Mouse (Mus musculus) forebrain, embryonic 11.5 days (tissue): Measurements from ENCODE around the gene Eef2. TPM values are rescaled to one million over a fixed set of nuclear protein-coding genes. Genes with fewer than 3 reads are reported as not detected.

ENCODE experiments used
- ATAC-seq: fragments of 200-750 bp; cut with Nextera tagmentation; replicated peaks from 2 replicates; pipeline ENCODE4 v1.8.0; 2017; ENCODE audit warnings: moderate TSS enrichment; ENCODE audit not compliant: low FRiP score
- DNase-seq: peaks from one replicate; pipeline ENCODE4 v3.0.0-alpha.2; 2017; ENCODE audit warnings: low spot score
- H3K27ac ChIP-seq: fragments of 300-500 bp; sonication (generic); 2 replicates; pipeline ENCODE4 v1.5.1; 2014; ENCODE audit warnings: low read depth, low read length
- H3K27me3 ChIP-seq: fragments of 300-500 bp; sonication (generic); 2 replicates; pipeline ENCODE4 v1.6.1; 2014; ENCODE audit warnings: mild to moderate bottlenecking, low read length, mixed read lengths; ENCODE audit not compliant: control insufficient read depth, insufficient read depth
- H3K36me3 ChIP-seq: fragments of 300-500 bp; sonication (generic); 2 replicates; pipeline ENCODE4 v1.6.1; 2014; ENCODE audit warnings: mild to moderate bottlenecking, low read length, moderate library complexity, mixed read lengths; ENCODE audit not compliant: control insufficient read depth, insufficient read depth
- H3K4me1 ChIP-seq: fragments of 300-500 bp; sonication (generic); replicated peaks from 2 replicates; pipeline ENCODE4 v1.6.1; 2014; ENCODE audit warnings: low read length, mixed read lengths; ENCODE audit not compliant: control insufficient read depth, insufficient read depth
- H3K4me2 ChIP-seq: fragments of 300-500 bp; sonication (generic); 2 replicates; pipeline ENCODE4 v1.6.1; 2014; ENCODE audit warnings: low read depth, mild to moderate bottlenecking, low read length, moderate library complexity, mixed read lengths; ENCODE audit not compliant: severe bottlenecking
- H3K4me3 ChIP-seq: fragments of 300-500 bp; sonication (generic); 2 replicates; pipeline ENCODE4 v1.5.1; 2014; ENCODE audit warnings: low read depth, low read length
- H3K9ac ChIP-seq: fragments of 300-500 bp; sonication (generic); 2 replicates; pipeline ENCODE4 v1.6.1; 2014; ENCODE audit warnings: low read length
- H3K9me3 ChIP-seq: fragments of 300-500 bp; sonication (generic); 2 replicates; pipeline ENCODE4 v1.6.1; 2016; ENCODE audit warnings: low read length, mixed read lengths; ENCODE audit not compliant: control insufficient read depth
- WGBS: fragments of 180-500 bp; shearing (Covaris S2); extraction: QIAGEN DNeasy Blood & Tissue Kit; methylation state at CpG from one replicate; pipeline ENCODE4 v1.1.7; 2014; 5-methylcytosine and 5-hydroxymethylcytosine counted together
- polyA plus RNA-seq: library from polyadenylated mRNA; unstranded; fragments of >200 nt; fragmentation: Nextera tagmentation; extraction: Ambion mirVana; gene quantifications from 2 replicates; pipeline ENCODE4 v1.2.1, GENCODE M21; 2014

Eef2 gene
- polyA plus RNA-seq, 1 experiment from 2014 or later: 501 TPM

DNA sequence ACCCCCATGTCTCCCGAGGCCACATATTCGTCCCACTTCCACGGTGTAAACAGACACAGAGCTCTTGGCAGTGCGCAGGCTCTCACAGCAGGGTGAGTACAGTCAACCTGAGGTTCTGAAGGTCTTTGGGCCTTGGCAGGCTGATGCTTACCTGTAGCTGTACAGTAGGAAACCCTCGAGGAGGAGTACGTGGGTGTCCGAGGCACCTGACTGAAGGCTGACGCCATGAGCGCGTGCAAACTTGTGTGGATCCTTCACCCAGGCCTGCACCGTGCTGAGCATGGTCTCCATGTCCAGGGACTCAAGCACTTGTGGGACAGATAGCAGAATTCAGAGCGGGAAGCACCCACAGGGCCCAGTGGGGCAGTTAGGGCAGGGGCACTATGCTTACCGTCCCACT, 23.7 kb downstream of the Eef2 start:
- Histone ChIP-seq H3K4me3 (no peak overlapping the region), H3K27ac (no peak overlapping the region), H3K36me3 (no peaks in the 10 kb centered on the region), H3K9me3 (no peaks in the 10 kb centered on the region), H3K27me3 (peaks cover 12% of the 10 kb centered on the region), H3K4me1 (no peaks in the 10 kb centered on the region), H3K4me2 (no peak overlapping the region), H3K9ac (no peak overlapping the region)
- ATAC-seq (no peak), DNase-seq (no peak)
- WGBS: 86% methylated on average over 13 of the region's 13 CpGs

DNA sequence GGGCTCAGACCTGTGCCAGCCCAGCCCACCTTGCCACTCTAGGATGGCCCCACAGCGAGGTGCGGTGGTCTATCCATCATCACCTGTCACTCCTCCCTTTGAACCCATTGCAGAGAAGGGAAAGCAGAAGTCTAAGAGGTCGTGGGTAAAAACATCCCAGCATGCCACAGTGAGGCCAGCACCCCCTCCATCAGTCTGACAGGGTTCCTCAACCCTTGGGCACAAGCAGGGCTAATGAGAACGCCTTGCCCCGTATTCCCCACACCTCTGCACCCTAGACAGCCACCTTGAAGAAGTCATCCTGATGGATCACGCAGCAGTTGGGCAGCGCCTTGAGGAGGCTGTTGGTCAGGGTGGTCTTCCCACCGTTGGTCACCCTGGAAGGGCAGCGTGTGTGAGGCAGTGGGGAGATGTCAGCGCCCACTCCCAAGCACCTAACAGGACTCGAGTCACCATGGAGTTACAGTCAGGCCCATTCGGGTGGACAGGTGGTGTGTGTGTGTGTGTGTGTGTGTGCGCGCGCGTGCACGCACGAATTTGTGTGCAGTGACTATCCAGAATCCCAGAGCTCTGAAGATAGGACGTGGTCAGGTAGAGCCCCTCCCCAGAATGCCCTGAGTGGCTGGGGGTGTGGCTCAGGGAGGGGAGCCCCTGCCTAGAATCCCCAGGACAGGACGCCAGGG, 24.3 kb downstream of the Eef2 start:
- Histone ChIP-seq H3K4me3 (no peak overlapping the region), H3K9me3 (no peaks in the 10 kb centered on the region), H3K4me2 (no peak overlapping the region), H3K27me3 (peaks cover 6% of the 10 kb centered on the region), H3K9ac (no peak overlapping the region), H3K27ac (no peak overlapping the region), H3K4me1 (no peaks in the 10 kb centered on the region), H3K36me3 (no peaks in the 10 kb centered on the region)
- no peak for ATAC-seq
- no peak for DNase-seq
- 81% methylated on average over 20 of the region's 20 CpGs for WGBS

DNA sequence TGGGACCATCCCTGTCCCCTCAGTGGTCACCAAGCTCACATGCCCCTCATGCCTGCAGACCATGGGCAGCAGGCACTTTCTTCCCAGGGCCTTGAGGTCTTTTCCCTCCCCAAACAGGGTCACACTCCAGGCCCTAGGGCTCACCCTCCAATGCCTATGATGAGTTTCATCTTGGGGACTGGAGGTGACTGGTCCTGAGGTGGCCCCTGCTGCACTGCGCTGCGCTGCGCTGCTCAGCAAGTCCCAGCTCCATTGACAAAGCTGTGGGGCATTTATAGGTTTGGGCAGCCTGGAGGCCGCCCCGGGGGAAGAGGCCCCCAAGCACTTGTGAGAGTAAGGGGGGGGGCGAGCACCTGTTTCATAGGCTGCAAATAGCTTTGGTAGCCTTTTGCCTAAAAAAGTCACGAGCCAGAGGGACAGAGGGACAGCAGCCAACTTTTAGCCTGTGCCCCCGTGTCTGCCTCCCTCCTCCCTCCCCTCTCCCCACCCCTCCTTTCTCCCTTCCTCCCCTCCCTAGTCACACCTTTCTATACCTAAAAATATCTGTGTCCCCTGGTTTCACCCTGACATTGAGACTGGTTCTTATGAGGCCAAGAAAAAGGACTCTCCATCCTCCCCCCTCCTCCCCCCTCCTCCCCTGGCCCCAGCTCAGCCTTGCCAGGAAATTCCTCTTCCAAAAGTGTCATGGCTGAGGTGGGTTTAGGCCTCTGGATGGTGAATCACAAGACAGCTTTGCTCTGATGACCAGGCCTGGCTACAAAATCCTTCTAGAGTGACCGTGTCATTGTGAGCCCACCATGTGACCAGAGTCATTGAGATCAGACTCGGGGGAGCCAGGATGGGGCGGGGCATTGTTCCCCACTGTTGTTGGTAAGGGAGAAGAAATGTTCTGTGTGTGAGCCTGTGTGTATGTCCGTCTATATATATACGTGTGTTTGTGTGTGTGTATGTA, 25.7 kb downstream of the Eef2 start, which contains the start of gene Nmrk2:
TSS of gene Nmrk2 (minus strand) at position 245 of the 952 bp plus-strand sequence.
- Histone ChIP-seq H3K27ac (no peak within 1 kb of the TSS), H3K4me1 (no peaks in the 10 kb centered on the region), H3K4me2 (no peak within 1 kb of the TSS), H3K4me3 (no peak within 1 kb of the TSS), H3K36me3 (no peaks in the 10 kb centered on the region), H3K27me3 (peaks cover 3% of the 10 kb centered on the region; the same call in 1 of the 2 replicates), H3K9me3 (no peaks in the 10 kb centered on the region), H3K9ac (no peak within 1 kb of the TSS)
- ATAC-seq: no peak
- DNase-seq: no peak
- 61% methylated on average over 13 of the region's 13 CpGs for WGBS

DNA sequence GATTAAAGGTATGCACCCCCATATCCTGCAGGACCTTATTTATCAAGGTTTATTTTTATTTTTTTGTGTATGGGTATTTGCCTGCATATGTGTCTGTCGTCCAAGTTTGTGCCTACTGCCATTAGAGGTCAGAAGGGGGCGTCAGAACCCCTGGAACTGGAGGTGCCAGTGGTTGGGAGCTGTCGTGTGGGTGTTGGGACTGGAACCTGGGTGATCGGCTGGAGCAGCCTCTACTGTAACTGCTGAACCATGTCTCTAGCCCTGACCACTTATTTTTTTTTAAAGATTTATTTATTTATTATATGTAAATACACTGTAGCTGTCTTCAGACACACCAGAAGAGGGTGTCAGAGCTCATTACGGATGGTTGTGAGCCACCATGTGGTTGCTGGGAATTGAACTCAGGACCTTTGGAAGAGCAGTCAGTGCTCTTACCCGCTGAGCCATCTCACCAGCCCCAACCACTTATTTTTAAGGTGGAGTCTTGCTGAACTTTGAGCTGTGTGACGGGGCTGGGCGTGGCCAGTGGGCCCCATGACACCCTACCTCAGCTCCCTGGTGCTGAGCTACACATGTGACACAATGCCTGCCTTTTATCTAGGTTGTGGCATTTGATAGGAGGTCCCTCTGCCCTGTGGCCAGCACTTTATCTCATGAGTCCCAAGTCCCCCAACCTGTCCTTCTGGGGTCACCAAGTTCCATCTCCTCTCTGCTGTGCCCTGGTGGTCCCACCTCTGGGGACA, 26.7 kb downstream of the Eef2 start:
- ATAC-seq (no peak; the same call in 1 of the 2 replicates), DNase-seq (no peak)
- Histone ChIP-seq H3K36me3 (no peaks in the 10 kb centered on the region), H3K9ac (no peak overlapping the region), H3K27me3 (no peaks in the 10 kb centered on the region), H3K4me2 (no peak overlapping the region), H3K27ac (no peak overlapping the region), H3K9me3 (no peaks in the 10 kb centered on the region), H3K4me1 (no peaks in the 10 kb centered on the region), H3K4me3 (no peak overlapping the region)
- WGBS: 72% methylated on average over 8 of the region's 8 CpGs

DNA sequence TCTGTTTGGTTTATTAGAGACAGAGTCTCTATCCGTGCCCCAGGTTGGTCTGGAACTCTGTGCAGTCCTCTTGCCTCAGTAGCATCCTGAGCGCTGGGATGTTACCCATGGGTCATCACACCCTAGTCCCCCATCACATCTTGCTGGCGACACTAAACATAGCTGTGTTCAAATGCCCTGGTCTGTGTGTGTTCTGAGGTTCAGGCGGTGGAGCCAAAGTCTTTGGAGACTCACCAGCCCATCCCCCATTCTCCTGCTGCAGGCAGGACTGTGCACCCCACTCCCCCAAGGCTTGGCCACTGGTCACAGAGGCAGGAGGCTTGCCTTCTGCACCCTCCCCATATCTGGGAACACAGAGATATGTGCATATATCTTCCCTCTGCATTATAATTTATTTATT, 27.7 kb downstream of the Eef2 start:
- ATAC-seq (no peak), DNase-seq (no peak)
- Histone ChIP-seq H3K4me1 (no peaks in the 10 kb centered on the region), H3K9ac (no peak overlapping the region), H3K4me3 (no peak overlapping the region), H3K27ac (no peak overlapping the region), H3K4me2 (no peak overlapping the region), H3K27me3 (no peaks in the 10 kb centered on the region), H3K36me3 (no peaks in the 10 kb centered on the region), H3K9me3 (no peaks in the 10 kb centered on the region)
- WGBS: 71% methylated on average over 4 of the region's 4 CpGs

DNA sequence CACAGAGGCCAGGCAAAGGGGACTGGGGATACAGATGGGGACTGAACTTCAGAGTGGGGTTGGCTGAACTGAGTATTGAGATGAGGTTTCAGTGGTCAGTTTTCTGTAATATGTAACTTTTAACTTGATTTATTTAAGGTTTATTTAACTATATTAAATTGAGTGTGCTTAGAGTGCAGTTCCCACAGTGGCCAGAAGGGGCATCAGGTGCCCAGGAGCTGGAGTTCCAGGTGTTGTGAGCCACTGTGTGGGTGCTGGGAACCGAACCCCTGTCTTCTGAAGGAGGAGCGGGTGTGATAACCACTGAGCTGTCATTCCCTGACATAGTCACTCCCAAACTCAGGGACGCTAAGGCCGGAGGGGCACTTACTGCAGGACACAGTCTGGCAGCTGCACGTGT, 33.7 kb downstream of the Eef2 start:
- Histone ChIP-seq H3K36me3 (peaks cover 11% of the 10 kb centered on the region), H3K9me3 (no peaks in the 10 kb centered on the region; the same call in 1 of the 2 replicates), H3K4me3 (no peak overlapping the region), H3K9ac (no peak overlapping the region), H3K27me3 (no peaks in the 10 kb centered on the region), H3K4me2 (no peak overlapping the region), H3K4me1 (no peaks in the 10 kb centered on the region), H3K27ac (no peak overlapping the region)
- WGBS: 99% methylated on average over 5 of the region's 5 CpGs
- no peak for DNase-seq
- no peak for ATAC-seq

DNA sequence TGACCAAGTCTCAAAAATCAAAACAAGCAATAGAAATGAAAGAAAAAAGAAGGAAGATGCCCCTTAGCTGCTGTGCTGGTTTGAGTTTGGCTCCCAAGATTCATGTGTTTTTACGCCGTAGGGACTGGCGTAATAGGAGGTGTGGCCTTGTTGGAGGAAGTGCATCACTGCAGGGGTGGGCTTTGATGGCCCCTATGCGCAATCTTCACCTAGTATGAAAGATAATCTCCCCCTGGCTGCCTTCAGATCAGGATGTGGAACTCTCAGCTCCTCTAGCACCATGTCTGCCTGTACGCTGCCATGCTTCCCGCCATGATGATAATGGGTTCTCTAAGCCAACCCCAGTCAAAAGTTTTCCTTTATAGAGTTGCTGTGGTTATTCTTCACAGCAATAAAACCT, 39.8 kb downstream of the Eef2 start:
- no peak for DNase-seq
- peaks cover 11% of the 10 kb centered on the region for H3K36me3 ChIP-seq
- no peak overlapping the region for H3K27ac ChIP-seq

DNA sequence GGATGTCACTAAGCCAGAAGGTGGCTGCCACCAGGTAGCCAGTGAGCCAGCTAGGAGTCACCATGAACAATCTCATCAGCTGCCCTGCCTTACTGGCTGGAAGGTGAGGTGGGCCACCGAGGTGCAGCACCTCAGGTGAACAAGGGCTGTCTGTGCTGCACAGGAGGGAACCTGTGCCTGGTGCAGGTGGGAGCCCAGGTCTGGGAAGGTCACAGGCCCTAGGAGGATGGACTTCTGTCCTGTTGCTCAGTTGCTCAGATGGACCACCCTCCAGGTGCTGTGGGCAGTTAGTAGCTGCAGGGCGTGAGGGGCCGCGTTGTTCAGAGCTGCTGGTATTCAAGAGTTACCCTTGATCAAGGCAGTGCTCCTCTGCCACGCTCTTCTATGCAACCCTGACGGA, 40.4 kb downstream of the Eef2 start:
- DNase-seq: no peak
- ATAC-seq: no peak
- Histone ChIP-seq H3K27me3 (no peaks in the 10 kb centered on the region), H3K4me3 (no peak overlapping the region), H3K9me3 (no peaks in the 10 kb centered on the region; the same call in 1 of the 2 replicates), H3K4me1 (no peaks in the 10 kb centered on the region), H3K36me3 (peaks cover 7% of the 10 kb centered on the region), H3K9ac (no peak overlapping the region), H3K4me2 (no peak overlapping the region), H3K27ac (no peak overlapping the region)
- WGBS: 86% methylated on average over 6 of the region's 6 CpGs

More for the DNA sequence above, 39.8 kb downstream of the Eef2 start:
- Histone ChIP-seq H3K27me3 (no peaks in the 10 kb centered on the region), H3K4me1 (no peaks in the 10 kb centered on the region), H3K4me2 (no peak overlapping the region), H3K9ac (no peak overlapping the region), H3K9me3 (no peaks in the 10 kb centered on the region; the same call in 1 of the 2 replicates), H3K4me3 (no peak overlapping the region)
- WGBS: 94% methylated on average over 6 of the region's 6 CpGs
- ATAC-seq: no peak
